Mouse (Mus musculus) frontal cortex, postnatal 10 days (tissue): ENCODE measurements at regions not wholly inside any gene's neighbourhood (a gene's known extent, or its start where the extent isn't known, plus 50 kb on each side); places are given as distances from the start of the nearest gene placed in this dataset.

ENCODE experiments used
- DNase-seq, 2 experiments: peaks; one replicate each; pipeline ENCODE4 v3.0.0; 2022; ENCODE audit warnings: low spot score in 2 of 2, mixed read lengths in 1 of 2

- peak in 1 of 2 experiments; percentile 18 for DNase-seq
Measured at GRCm38 (mm10) chrX:96019556-96019955, 62.8 kb upstream of the Las1l start.

- no peak for DNase-seq
Measured at GRCm38 (mm10) chrX:96020407-96020806, 63.6 kb upstream of the Las1l start.

- DNase-seq = no peak
Measured at GRCm38 (mm10) chrX:96025374-96025773, 68.6 kb upstream of the Las1l start.

GRCm38 (mm10) chrX:96025876-96026275, 69.1 kb upstream of the Las1l start:
- peak in 1 of 2 experiments; percentile 4 for DNase-seq

GRCm38 (mm10) chrX:96031591-96031990, 64.3 kb upstream of the Msn start:
- no peak for DNase-seq

GRCm38 (mm10) chrX:96035307-96035706, 60.5 kb upstream of the Msn start:
- no peak for DNase-seq

- DNase-seq = no peak
Measured at GRCm38 (mm10) chrX:96042193-96042592, 53.6 kb upstream of the Msn start.
